Mouse (Mus musculus) mouse embryonic stem cell (cell line): ENCODE data around the gene Opn5.

Source experiments
- in situ Hi-C, 2 experiments: fragments of 300-500 bp; cut with MboI; formaldehyde crosslinking; loops; 1 replicate in 1 of 2; 3 replicates in 1 of 2; pipeline ENCODE4 v1.14.3; 2019 to 2020; ENCODE audit warnings: low sequenced_read_pairs in 2 of 2, low pct_unique_long_range_greater_than_20kb in 1 of 2, mixed read lengths in 1 of 2; ENCODE audit not compliant: unreplicated experiment in 1 of 2

Gene Opn5

GRCm38 (mm10) chr17:42611295-42611694 is at the start of gene Opn5:
Gene Opn5 (minus strand): TSS chr17:42611395.
- in situ Hi-C loops: no loop called here

- in situ Hi-C loops: no loop called here
Observed at GRCm38 (mm10) chr17:42658634-42659422, 47.6 kb upstream of the Opn5 start.

DNA sequence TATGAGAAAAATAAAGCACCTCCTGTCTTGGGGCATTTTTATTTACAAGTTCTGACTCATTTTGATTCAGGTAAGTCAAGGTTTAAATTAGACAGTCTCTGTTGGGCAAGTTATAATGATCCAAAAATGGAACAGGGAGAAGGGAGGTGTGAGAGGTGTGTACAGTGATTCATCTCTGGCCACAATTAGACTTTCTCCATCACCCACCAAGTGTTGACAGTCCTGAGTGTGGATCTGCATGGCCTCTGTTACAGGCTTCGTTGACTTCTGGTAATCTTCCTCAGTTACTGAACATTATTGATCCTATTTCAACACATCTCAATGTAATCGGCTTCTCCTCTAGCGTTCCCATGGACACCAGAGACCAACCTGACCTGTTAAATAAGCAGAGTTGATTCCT is 32.2 kb upstream of the Opn5 start:
- in situ Hi-C loops: no loop called here

GRCm38 (mm10) chr17:42630206-42630605 is 19.0 kb upstream of the Opn5 start:
- in situ Hi-C loops: no loop called here

DNA sequence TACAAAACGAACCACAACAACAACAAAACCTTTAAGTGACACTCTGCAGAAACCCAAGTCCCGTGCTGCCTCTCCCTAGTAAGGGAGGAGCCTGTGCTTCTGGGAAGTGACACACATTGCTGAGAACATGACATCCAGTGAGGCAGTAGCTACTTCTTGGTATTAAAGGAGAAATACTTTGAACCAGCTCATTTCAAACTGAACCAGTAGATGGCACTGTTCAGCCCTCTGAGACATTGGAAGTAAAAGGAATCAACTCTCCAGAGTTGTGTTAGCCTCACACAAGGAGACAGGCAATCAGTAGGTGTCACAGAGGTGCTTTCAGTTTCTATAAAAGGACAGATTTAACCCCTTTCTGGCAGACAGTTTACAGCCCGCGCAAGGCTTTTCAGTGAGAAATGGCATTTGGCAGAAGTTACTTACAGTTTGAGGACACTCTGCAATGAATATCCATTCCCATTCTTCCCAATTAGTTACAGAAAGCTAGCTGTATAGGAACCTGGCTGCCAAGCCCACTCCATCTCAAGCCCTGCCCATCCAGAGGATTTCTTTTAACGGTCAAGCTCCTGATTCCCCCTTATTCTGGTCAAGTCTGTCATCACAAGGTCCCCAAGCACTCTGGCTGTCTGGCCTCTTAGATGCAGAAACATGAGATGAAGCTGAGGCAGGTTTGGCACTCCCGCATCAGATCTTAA is 2.0 kb upstream of the Opn5 start:
- in situ Hi-C loops: no loop called here

DNA sequence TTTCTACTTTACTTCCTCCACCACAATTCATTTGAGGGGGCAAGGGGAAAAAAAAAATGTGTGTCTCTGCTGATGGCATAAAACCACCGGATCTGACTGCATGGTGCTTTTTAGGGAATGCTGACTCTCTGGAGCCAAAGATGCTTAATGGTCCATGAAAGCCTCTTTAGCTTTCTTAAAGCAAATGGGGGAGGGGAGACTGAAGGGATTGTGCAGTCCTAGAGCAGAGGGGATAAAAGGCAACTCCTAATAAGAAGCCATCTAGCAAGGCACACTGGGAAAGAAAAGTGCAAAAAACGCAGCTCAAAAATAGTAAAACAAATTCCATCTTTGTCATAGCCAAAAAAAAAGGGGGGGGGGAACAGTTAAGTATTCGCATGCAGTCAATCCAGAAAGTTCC is 2.9 kb downstream of the Opn5 start:
- in situ Hi-C loops: no loop called here

DNA sequence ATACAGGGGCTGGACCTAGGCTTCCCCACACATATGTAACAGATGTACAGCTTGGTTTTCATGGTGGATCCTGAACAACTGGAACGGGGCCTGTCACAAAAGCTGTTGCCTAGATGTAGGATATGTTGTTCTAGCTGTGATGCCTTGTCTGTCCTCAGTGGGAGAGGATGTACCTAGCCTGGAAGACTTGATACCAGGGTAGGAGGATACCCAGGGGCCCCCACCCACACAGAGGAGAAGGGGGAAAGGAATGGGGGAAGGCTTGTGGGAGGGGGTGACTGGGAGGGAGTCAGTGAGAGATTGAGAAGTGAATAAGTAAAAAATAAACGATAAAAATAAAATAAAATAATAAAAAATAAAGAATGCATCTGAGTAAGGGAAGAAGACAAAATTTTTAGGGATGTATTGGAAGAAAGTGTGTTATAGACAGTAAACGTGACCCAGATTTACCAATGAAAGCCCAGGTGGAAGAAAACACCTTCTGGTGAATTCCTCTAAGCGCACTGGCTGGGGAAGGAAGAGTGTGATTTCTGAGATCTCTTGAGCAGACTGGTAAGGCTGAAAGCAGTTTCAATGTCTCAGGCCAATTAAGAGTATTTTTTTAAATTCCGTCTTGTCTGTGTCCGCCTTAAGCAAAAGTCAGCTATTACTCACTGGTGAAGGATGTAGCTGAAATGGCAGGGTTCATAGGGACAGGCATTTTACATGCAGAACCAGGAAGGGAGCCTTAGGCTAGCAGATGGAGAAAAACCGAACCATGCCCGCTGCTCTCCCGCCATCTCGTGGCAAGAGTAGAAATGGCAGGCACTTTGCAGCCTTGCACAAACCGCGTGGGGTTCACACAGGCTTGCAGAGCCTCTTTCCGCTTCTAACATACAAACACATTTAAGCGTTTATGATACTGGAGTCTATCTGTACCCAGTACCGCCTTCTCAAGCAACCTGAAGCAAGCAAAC is 8.1 kb downstream of the Opn5 start:
- in situ Hi-C loops: no loop called here

DNA sequence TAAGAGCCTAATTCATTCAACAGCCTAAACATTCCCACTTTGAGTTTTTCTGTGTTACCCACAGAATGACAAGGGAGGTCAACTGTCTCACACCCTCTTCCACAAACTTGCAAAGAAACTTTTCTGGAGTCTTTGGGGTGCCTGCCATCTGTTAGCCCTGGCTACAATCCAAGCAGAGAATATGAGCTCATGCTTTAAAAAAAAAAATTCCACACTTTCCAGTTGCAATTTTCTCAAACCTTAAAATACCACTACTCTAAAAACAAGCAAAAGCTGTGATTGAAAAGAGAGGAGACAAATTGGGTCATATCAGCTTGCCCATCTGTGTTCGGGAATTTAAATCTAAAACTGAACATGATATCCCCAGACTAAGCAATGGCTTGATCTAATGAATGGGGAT is 24.7 kb downstream of the Opn5 start:
- in situ Hi-C loops: no loop called here

DNA sequence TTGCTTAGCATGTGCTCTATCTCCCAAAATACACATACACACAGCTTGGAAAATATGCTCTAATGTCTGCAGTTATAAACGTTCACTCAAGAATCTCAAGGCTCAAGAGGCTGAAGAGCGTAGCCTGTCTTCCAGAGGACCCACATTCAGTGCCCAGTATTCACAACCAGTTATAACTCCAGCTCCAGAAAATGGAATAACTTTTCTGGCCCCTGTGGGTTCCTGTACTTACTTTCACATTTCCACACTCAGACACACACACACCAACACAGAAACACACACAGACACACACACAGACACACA is 28.2 kb downstream of the Opn5 start:
- in situ Hi-C loops: no loop called here

DNA sequence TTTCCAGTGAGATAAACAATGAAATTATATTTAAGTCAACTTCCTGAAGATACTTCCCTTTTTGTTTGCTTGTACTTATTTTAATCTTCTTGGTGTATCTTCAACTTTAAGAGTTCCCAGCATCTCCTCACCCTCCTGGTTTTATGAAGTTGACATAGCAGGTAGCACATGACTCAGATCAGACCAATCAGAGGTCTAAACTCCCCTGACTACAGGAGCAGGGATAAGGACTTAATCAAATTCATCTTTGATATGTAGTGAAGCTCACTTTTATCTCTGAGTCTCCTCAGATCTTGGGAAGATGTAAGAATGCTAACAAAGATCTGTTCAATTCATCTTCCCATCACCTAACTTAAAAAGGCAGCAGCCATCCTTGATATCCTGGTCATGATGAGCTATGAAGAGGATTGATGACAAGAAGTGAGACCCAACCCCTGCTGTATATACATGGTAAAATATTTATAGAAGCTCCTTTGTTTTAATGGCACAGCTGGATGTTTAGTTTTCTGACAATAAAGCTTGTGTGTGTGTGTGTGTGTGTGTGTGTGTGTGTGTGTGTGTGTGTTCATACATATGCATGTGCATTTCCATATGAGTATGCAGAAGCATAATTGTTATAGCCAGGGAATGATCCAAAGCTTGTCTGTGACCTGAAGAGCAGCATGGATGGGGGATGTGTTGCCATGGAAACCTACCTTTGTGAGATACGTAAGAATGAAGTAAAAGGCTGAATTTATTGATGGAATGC is 28.7 kb downstream of the Opn5 start:
- in situ Hi-C loops: no loop called here

DNA sequence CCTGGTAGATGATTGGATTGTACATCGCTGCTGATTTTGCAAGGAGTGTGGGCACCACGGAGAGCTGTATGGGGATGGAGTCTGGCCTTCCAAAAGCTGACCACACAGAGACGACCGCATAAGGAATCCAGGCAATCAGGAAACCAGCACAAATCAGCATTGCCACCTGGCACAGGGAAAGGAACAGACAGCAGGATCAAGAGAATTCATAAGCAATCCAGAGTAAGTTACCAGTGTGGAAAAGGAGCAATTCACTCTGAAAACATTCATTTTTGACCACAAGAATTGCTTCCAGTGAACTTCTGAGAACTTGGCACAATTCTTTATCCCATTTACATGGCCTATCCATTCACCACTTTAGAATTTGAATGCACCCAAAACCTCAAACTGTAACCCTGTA is 30.6 kb downstream of the Opn5 start:
- in situ Hi-C loops: no loop called here

DNA sequence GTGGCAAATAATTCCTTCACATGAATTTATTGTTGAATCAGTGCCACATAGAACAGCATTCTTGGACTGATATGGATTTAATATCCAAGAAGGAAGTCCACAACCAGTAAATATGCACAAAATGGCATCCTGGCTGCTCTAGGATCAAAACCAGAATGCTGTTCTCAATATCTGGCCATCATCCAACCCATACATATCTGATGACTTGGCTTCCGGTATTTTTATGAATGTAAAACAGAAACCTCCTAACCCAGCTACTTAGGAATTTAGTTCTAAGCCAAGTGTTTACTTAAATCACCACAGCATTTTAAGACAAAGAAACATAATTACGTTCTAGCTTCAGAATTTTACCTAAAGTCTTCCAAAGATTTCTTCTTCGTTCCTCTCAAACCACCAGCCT is 31.0 kb downstream of the Opn5 start:
- in situ Hi-C loops: no loop called here

GRCm38 (mm10) chr17:42576671-42577168 is 34.5 kb downstream of the Opn5 start:
- in situ Hi-C loops: no loop called here

DNA sequence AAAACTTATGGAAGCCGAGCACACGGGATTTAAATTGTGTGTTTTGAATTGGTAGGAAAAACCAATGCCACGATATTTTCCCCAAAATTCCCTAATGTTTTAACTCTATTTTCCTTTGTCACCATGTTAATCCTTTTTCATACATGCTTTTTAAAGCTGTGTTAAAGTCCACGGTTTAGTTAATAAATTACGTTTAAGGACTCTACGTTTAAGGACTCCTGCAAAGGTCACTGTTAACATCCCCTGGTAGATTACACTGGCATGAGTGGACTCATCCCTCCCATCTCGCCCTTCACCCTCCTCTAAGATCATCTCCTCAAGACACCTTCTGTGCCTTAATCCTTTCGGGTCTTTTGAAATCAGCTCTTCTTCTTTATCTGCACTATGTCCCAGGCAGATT is 37.4 kb downstream of the Opn5 start:
- in situ Hi-C loops: no loop called here

DNA sequence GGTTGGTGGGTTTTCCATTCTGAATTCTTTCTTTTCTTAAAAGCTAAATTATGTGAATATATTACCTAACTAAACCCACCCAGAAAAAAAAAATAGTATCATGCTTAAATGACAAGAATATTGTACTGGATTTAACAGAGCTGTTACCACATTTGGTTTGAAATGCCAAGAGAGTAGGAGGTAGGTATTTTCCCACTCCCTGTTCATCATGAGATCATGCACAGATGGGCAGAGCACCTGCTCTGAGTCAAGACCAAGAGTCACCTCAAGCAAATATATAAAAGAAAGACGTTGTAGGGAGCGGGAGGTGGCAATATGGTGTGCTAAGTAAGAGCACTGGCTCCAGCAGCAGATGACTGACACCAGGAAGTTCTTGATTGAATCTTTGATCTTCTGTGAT is 61.6 kb downstream of the Opn5 start:
- in situ Hi-C loops: no loop called here

GRCm38 (mm10) chr17:42530147-42530546 is 81.0 kb downstream of the Opn5 start:
- in situ Hi-C loops: no loop called here

- in situ Hi-C loops: no loop called here
Observed at GRCm38 (mm10) chr17:42509356-42510262, 101.6 kb downstream of the Opn5 start.
